In the genomic region with DNA sequence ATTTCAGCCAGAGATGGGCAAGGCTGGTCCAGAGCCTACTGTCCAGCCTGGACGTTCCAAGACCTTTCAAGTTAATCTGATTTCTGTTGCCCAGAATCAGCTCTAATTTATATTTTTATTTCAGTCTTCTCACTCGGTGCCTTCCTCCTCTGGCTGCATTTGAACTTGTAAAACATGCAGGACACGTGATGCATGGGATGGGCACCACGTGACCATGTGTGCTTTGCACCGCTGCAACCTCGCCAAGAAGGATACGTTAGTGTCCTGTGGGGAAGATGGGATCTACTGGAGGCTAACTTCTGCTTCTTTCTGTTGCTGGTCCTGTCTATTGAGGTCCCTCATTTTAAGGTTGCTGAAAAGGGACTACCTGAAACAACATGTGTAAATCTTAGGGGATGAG, we compare ENCODE assay signal across 20 mouse cellular contexts.
DNase-seq lines count a peak whose midpoint lies in the region; TF ChIP-seq lines count a peak whose summit lies in the region.
"Had no signal": no experiment of that assay in that cellular context is flagged by ENCODE, and none has a peak within 500 bp of the region (broad histone marks: within the 10 kb centered on the region; RNA-seq: fewer than 3 reads in every experiment).

No protein-coding gene starts in this region.

- H3K79me3 ChIP-seq in C2C12 (ENCODE audit: low read depth): no peaks in the 10 kb centered on the region

- no peaks in the 10 kb centered on the region for H3K9me3 ChIP-seq in CH12.LX (replicated peaks; ENCODE audit: low read length)

- intact Hi-C loops in heart, postnatal 25 days (cut with DNase I): no loop called here
- intact Hi-C loops in left cerebral cortex, postnatal 36 days (cut with DNase I): no loop called here

- H3K9ac ChIP-seq in CH12.LX (ENCODE audit: insufficient read depth, low read depth): no peak overlapping the region

- H3K4me1 ChIP-seq in CH12.LX (ENCODE audit: control insufficient read depth in 1 of 2, insufficient read depth in 2 of 2): no peaks in the 10 kb centered on the region

- H3K36me3 ChIP-seq in C2C12 (ENCODE audit: control insufficient read depth, insufficient read depth) (no peaks in the 10 kb centered on the region), CH12.LX (replicated peaks in 1 of 2; ENCODE audit: control insufficient read depth in 1 of 2, insufficient read depth in 1 of 2, low read length in 1 of 2) (no peaks in the 10 kb centered on the region), myocyte (ENCODE audit: control insufficient read depth, insufficient read depth) (no peaks in the 10 kb centered on the region)
- H3K36me3 ChIP-seq: G1E had no signal

- H3ac ChIP-seq in C2C12 (ENCODE audit: control insufficient read depth, insufficient read length, low read depth) (no peak overlapping the region), myocyte (ENCODE audit: control insufficient read depth, insufficient read length) (no peak overlapping the region)

- dilution Hi-C loops in CH12.LX (cut with MboI; ENCODE audit: extremely low pct_ligation_motif_present, extremely low pct_unique_long_range_greater_than_20kb, low sequenced_read_pairs): no loop called here

- no peak for TF ChIP-seq EP300 in CH12.LX (IDR thresholded peaks at IDR 0.05; ENCODE audit: low read length)

- H3K27me3 ChIP-seq in C2C12 (ENCODE audit: control insufficient read depth, insufficient read depth, insufficient read length) (peaks cover 8% of the 10 kb centered on the region), CH12.LX (replicated peaks) (peaks cover 7% of the 10 kb centered on the region), myocyte (ENCODE audit: control insufficient read depth, insufficient read depth, insufficient read length) (peaks cover 6% of the 10 kb centered on the region)

- no peak for TF ChIP-seq POLR2A in CH12.LX (IDR thresholded peaks at IDR 0.05; ENCODE audit: low read depth, low read length)
- TF ChIP-seq POLR2A in myocyte (IDR thresholded peaks at IDR 0.05; ENCODE audit: insufficient read length, low read depth): no peak

- in situ Hi-C loops in CH12.LX (cut with MboI; ENCODE audit: low pct_ligation_motif_present, low pct_unique_long_range_greater_than_20kb, low sequenced_read_pairs): no loop called here

- H3K4me2 ChIP-seq in CH12.LX (ENCODE audit: insufficient read depth, low read depth, poor library complexity, severe bottlenecking) (no peak overlapping the region), myocyte (ENCODE audit: low read depth) (no peak overlapping the region)

- TF ChIP-seq CTCF in C2C12 (IDR thresholded peaks at IDR 0.05; ENCODE audit: control insufficient read depth, insufficient read depth, insufficient read length) (no peak), CH12.LX (conservative IDR thresholded peaks at IDR 0.05 in 1 of 2, IDR thresholded peaks at IDR 0.05 in 1 of 2; ENCODE audit: low read depth in 2 of 2, low read length in 2 of 2) (no peak)

- H3K27ac ChIP-seq in CH12.LX (ENCODE audit: insufficient read depth, low read depth): no peak overlapping the region

- DNase-seq in heart, adult 11 months: peak; percentile 42
- no peak for DNase-seq in heart, postnatal 25 days (ENCODE audit: low spot score)
- DNase-seq in CH12.LX (ENCODE audit: extremely low read depth): no peak
- DNase-seq in embryo, embryonic 10 days (ENCODE audit: low spot score): no peak
- DNase-seq in left cerebral cortex, postnatal 36 days (ENCODE audit: low spot score in 2 of 2): no peak
- DNase-seq in right cerebral cortex, adult 18-20 months: no peak
- DNase-seq: adrenal gland, adult 2 months; adrenal gland, adult 8-10 months; adrenal gland, postnatal 10 days; adrenal gland, postnatal 14 days; adrenal gland, postnatal 25 days; adrenal gland, postnatal 36 days; B cell, adult 2 months; cerebellum, adult 11 months; cerebellum, adult 11-12 months; cerebellum, adult 18-20 months; cerebellum, adult 2 months had no signal

- H3K79me2 ChIP-seq in C2C12 (ENCODE audit: control insufficient read depth, insufficient read depth): no peaks in the 10 kb centered on the region
- H3K79me2 ChIP-seq in CH12.LX (replicated peaks; ENCODE audit: control insufficient read depth, extremely low read depth, insufficient read depth, poor library complexity, severe bottlenecking): no peaks in the 10 kb centered on the region
- no peaks in the 10 kb centered on the region for H3K79me2 ChIP-seq in myocyte (ENCODE audit: control insufficient read depth, insufficient read depth)

- TF ChIP-seq RAD21 in CH12.LX (IDR thresholded peaks at IDR 0.05; ENCODE audit: low read depth, low read length): no peak

- H3K4me3 ChIP-seq in C2C12 (ENCODE audit: insufficient read depth, poor library complexity, severe bottlenecking) (no peak overlapping the region), CH12.LX (replicated peaks in 1 of 3; ENCODE audit: low read depth in 2 of 3, low read length in 2 of 3, poor library complexity in 1 of 3) (no peak overlapping the region), myocyte (no peak overlapping the region)

TF ChIP-seq in C2C12, 6 proteins besides CTCF, POLR2A, EP300 and RAD21:
- TF ChIP-seq MYOD1 (IDR thresholded peaks at IDR 0.05; ENCODE audit: control insufficient read depth, insufficient read length, low read depth) (no peak), FOSL1 (IDR thresholded peaks at IDR 0.05; ENCODE audit: insufficient read depth, low read length, poor library complexity, severe bottlenecking) (no peak), USF1 (IDR thresholded peaks at IDR 0.05; ENCODE audit: low read depth) (peak; percentile 71), MYOG (IDR thresholded peaks at IDR 0.05; ENCODE audit: control insufficient read depth, extremely low read depth, insufficient read length) (no peak)

TF ChIP-seq in CH12.LX, 34 proteins besides CTCF, POLR2A, EP300 and RAD21:
- TF ChIP-seq ETS1 (conservative IDR thresholded peaks at IDR 0.05; ENCODE audit: low read depth, low read length) (no peak), JUND (conservative IDR thresholded peaks at IDR 0.05; ENCODE audit: low read depth, low read length) (no peak), USF2 (conservative IDR thresholded peaks at IDR 0.05; ENCODE audit: low read depth, low read length) (0 out of 2 replicates have a peak, but pooled peaks have one; percentile 7), TCF12 (IDR thresholded peaks at IDR 0.05; ENCODE audit: low read depth, low read length) (no peak), ZKSCAN1 (IDR thresholded peaks at IDR 0.05; ENCODE audit: borderline replicate concordance, low read depth, low read length) (no peak)

TF ChIP-seq in myocyte, 11 proteins besides CTCF, POLR2A, EP300 and RAD21:
- TF ChIP-seq E2F4 (IDR thresholded peaks at IDR 0.05; ENCODE audit: insufficient read depth): no peak
- peak; percentile 51 for TF ChIP-seq USF1 (IDR thresholded peaks at IDR 0.05; ENCODE audit: low read depth)
TF ChIP-seq in myocyte: peak in this region for 1.
